Mouse (Mus musculus) left cerebral cortex, postnatal 4 days (tissue): ENCODE measurements at regions not wholly inside any gene's neighbourhood (a gene's known extent, or its start where the extent isn't known, plus 50 kb on each side); places are given as distances from the start of the nearest gene placed in this dataset.
"Not testable (repeated sequence)": the region's sequence is repeated elsewhere in the genome, so short reads cannot be mapped to it uniquely, and the experiment has no call there.

Source experiments
- DNase-seq: peaks from one replicate; pipeline ENCODE4 v3.0.0-alpha.2; 2022
- intact Hi-C: fragments of 180-260 bp; cut with DNase I; formaldehyde crosslinking; loops from one replicate; pipeline ENCODE4 v1.15.1; 2025

- intact Hi-C loops = no loop called here
- DNase-seq = peak; percentile 58
Observed at GRCm38 (mm10) chr10:114265927-114266326, 536.2 kb downstream of the Trhde start.

- DNase-seq = no peak
- intact Hi-C loops = no loop called here
Observed at GRCm38 (mm10) chr10:114241606-114242005, 560.5 kb downstream of the Trhde start.

DNA sequence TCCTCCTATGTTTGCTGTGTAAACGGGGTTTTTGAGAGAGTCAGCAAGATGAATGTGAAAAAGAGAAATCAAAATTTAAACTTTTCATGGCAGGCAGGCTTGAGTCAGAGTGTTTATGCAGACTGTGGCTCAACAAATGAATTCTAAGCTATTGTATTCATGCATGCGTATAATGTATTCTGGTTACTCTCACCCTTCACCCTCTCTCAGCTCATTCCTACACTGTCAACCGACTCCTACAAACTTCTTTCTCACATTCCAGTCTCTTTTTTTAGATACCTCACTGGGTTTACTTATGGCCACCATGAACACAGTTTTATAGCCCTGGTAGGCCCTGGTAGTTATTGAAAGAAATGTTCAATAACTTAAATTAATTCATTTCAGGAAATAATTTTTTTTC lies 574.5 kb downstream of the Trhde start:
- DNase-seq = no peak
- intact Hi-C loops = no loop called here

- intact Hi-C loops = no loop called here
- DNase-seq = no peak
Observed at GRCm38 (mm10) chr10:114201583-114201982, 600.5 kb downstream of the Trhde start.

- no peak for DNase-seq
- intact Hi-C loops = no loop called here
Observed at GRCm38 (mm10) chr10:114200939-114201338, 601.2 kb downstream of the Trhde start.

DNA sequence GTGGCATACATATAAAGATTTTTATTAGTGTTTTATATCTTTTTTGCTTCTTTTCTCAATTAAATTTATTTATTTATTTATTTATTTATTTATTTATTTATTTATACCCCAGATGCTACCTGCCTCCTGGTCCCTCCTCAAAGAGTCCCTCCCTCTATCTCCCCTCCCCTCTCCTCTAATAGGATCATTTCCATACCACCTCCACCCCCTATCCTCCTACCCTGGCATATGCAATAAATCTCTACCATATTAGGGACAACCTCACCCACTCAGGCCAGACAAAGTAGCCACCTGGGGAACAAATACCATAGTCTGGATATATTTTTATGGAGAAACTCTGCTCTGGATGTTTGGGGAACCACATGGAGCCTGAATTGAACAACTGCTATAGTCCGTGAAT lies 615.8 kb downstream of the Trhde start:
- no peak for DNase-seq
- intact Hi-C loops = no loop called here

- intact Hi-C loops = not testable (repeated sequence)
- peak; percentile 3 for DNase-seq
Observed at GRCm38 (mm10) chr10:114143345-114143744, 658.8 kb downstream of the Trhde start.

DNA sequence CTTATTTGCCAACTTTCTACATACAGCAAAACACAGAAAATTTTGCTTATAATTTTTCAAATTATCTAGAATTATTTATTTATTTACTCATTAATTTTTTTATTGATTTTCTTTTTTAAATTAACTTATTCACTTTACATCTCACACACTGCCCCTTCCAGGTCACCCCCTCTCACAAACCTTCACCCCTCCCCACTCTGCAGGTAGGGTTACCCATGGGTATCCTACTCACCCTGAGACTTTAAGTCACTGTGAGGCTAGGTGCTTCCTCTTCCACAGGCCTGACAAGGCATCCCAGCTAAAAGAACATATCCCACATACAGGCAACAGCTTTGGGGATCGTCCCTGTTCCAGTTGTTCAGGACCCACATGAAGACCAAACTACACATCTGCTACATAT lies 664.2 kb downstream of the Trhde start:
- DNase-seq = no peak
- intact Hi-C loops = no loop called here

DNA sequence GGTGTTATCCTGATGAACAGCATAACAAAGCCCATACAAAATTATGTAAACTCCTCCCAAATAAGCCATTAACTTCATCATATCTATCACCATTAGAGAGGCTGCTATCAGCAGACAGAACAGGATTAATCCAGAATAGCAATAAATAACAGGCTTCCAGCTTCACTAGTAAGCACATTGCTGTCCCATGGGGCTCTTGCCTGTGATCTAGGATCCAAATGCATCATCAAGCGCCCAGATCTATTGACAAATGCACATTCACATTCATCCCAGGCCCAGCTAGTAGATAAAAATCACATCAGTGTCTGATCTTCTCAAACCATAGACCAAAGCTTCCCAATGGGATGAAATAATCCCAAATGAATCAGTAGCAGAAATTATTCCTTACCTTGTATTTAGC lies 665.0 kb downstream of the Trhde start:
- intact Hi-C loops = no loop called here
- DNase-seq = no peak
